In the genomic region with DNA sequence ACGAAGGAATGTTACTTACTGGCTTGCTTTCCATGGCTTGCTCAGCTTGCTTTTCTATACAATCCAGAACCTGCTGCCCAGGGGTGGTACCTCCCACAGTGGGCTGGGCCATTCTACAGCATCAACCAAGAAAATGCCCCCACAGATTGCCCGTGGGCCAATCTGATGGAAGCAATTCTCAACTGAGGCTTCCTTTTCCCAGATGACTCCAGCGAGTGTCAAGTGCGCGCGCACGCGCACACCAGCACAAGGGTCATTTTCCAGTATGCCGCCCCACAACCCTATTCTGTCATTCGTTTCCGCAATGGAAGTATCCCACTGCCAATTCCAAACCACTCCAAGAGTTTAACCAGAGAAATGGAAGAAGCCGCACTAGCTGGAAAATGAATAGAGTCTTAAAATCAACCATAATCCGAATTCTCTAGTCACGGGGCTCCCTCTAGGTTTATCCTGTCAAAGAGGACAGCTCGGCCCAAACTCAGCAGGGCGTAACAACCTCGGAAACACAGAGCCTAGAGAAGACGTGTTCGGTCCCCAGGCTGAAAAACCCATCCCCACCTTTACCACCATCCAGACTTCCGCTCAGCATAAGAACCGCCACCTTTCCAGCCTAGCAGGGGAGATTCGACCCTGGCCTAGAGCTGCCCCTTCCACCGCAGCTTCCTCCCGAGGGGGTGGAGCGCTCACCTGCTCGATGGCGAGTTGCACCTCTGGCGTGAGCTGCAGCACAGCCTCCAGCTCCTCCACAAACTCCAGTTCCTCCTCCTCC, we compare ENCODE assay signal across 8 mouse cellular contexts. TPM values are rescaled to one million over a fixed set of nuclear protein-coding genes. Genes with fewer than 3 reads are reported as not detected.
DNase-seq lines count a peak whose midpoint lies in the region; ATAC-seq and TF ChIP-seq lines count a peak whose summit lies in the region.

No protein-coding gene starts in this region.

- peak overlapping the region; percentile 86 for H3K4me3 ChIP-seq in embryonic facial prominence, embryonic 10.5 days
- H3K4me3 ChIP-seq in heart, postnatal 0 days (ENCODE audit: low read depth, low read length) = peak overlapping the region; percentile 75
- H3K4me3 ChIP-seq in lung, postnatal 0 days (ENCODE audit: low read depth, low read length) = peak overlapping the region; percentile 64

- H3K9ac ChIP-seq in heart, postnatal 0 days (replicated peaks; ENCODE audit: low read depth, low read length) = peak overlapping the region; percentile 67
- H3K9ac ChIP-seq in lung, postnatal 0 days (replicated peaks; ENCODE audit: low read depth) = peak overlapping the region; percentile 58

- DNase-seq in CD4-positive, CD25-positive, alpha-beta regulatory T cell, adult 2 months (ENCODE audit: low read depth, low spot score) = peak; percentile 59
- DNase-seq in embryonic facial prominence, embryonic 10.5 days (ENCODE audit: low spot score) = peak; percentile 58
- peak; percentile 16 for DNase-seq in heart, postnatal 0 days (ENCODE audit: low spot score)
- peak; percentile 50 to 55 for DNase-seq in layer of hippocampus, adult 18-20 months (ENCODE audit: low spot score in 2 of 2)
- peak; percentile 61 for DNase-seq in lung, postnatal 0 days (ENCODE audit: low spot score)
- peak; percentile 72 for DNase-seq in retina, postnatal 1 day
- no peak for DNase-seq in gastrocnemius, postnatal 14 days

- no peak for TF ChIP-seq EP300 in heart, postnatal 0 days (IDR thresholded peaks at IDR 0.05; ENCODE audit: low read depth)
- no peak for TF ChIP-seq EP300 in lung, postnatal 0 days (IDR thresholded peaks at IDR 0.05)

- peaks cover 15% of the 10 kb centered on the region for H3K4me1 ChIP-seq in embryonic facial prominence, embryonic 10.5 days
- H3K4me1 ChIP-seq in heart, postnatal 0 days (ENCODE audit: control insufficient read depth, insufficient read depth) = peaks cover 15% of the 10 kb centered on the region
- no peaks in the 10 kb centered on the region; the same call in 1 of the 2 replicates for H3K4me1 ChIP-seq in lung, postnatal 0 days (ENCODE audit: insufficient read depth, low read depth, low read length)

- H3K27me3 ChIP-seq in embryonic facial prominence, embryonic 10.5 days (replicated peaks; ENCODE audit: low read depth, poor library complexity, severe bottlenecking) = no peaks in the 10 kb centered on the region
- H3K27me3 ChIP-seq in heart, postnatal 0 days (ENCODE audit: control insufficient read depth, insufficient read depth, low read length) = no peaks in the 10 kb centered on the region
- H3K27me3 ChIP-seq in lung, postnatal 0 days (replicated peaks; ENCODE audit: insufficient read depth, low read length) = no peaks in the 10 kb centered on the region

- 4% methylated on average over 28 of the region's 28 CpGs for WGBS in embryonic facial prominence, embryonic 10.5 days
- WGBS in heart, postnatal 0 days = 1% methylated on average over 28 of the region's 28 CpGs
- 2% methylated on average over 28 of the region's 28 CpGs for WGBS in lung, postnatal 0 days

- peak overlapping the region; percentile 83 for H3K27ac ChIP-seq in embryonic facial prominence, embryonic 10.5 days (replicated peaks)
- peak overlapping the region; percentile 54 for H3K27ac ChIP-seq in heart, postnatal 0 days (ENCODE audit: low read depth)
- peak overlapping the region; percentile 62 for H3K27ac ChIP-seq in lung, postnatal 0 days (ENCODE audit: low read length)

- TF ChIP-seq CTCF in heart, postnatal 0 days (IDR thresholded peaks at IDR 0.05; ENCODE audit: low read depth) = no peak
- TF ChIP-seq CTCF in lung, postnatal 0 days (IDR thresholded peaks at IDR 0.05) = no peak

- peaks cover 9% of the 10 kb centered on the region for H3K36me3 ChIP-seq in embryonic facial prominence, embryonic 10.5 days (replicated peaks)
- H3K36me3 ChIP-seq in heart, postnatal 0 days (replicated peaks; ENCODE audit: control insufficient read depth, insufficient read depth, low read length) = peaks cover 5% of the 10 kb centered on the region; the same call in 1 of the 2 replicates
- no peaks in the 10 kb centered on the region for H3K36me3 ChIP-seq in lung, postnatal 0 days (ENCODE audit: insufficient read depth, low read length)

- intact Hi-C loops in gastrocnemius, postnatal 14 days (cut with DNase I; ENCODE audit: low total_unique reads) = loop anchor here (10.0 kb wide), 1 partner anchor 226 kb away; a partner anchor contains a TSS

- peak overlapping the region; percentile 89 for H3K4me2 ChIP-seq in heart, postnatal 0 days (ENCODE audit: low read depth, low read length)
- H3K4me2 ChIP-seq in lung, postnatal 0 days (replicated peaks; ENCODE audit: low read depth, low read length) = peak overlapping the region; percentile 74

- peak; percentile 82 for ATAC-seq in activated CD4-positive, CD25-positive, alpha-beta regulatory T cell, adult 4 months
- peak; percentile 66 for ATAC-seq in heart, postnatal 0 days (ENCODE audit: insufficient read depth, low read depth)
- peak; percentile 86 for ATAC-seq in lung, postnatal 0 days

- no peaks in the 10 kb centered on the region for H3K9me3 ChIP-seq in embryonic facial prominence, embryonic 10.5 days
- no peaks in the 10 kb centered on the region for H3K9me3 ChIP-seq in heart, postnatal 0 days (replicated peaks; ENCODE audit: control insufficient read depth, low read length)
- H3K9me3 ChIP-seq in lung, postnatal 0 days (ENCODE audit: low read length) = no peaks in the 10 kb centered on the region

RNA-seq across cellular contexts. Expression of a gene that starts 0.5 kb away (rescaled TPM):
- polyA plus RNA-seq in activated CD4-positive, CD25-positive, alpha-beta regulatory T cell, adult 4 months (2017; shearing (Covaris generic)) = 10 to 100 TPM; 44.5 to 55.8 TPM
- 37.5 and 39.8 TPM in 2 replicates for polyA plus RNA-seq in embryonic facial prominence, embryonic 10.5 days (2016; fragmentation: Nextera tagmentation; extraction: Ambion mirVana)
- total RNA-seq in heart, postnatal 0 days (2014; rRNA removed; ENCODE audit: low replicate concordance) = 22.8 and 40.6 TPM in 2 replicates
- 24.1 and 25.2 TPM in 2 replicates for polyA plus RNA-seq in heart, postnatal 0 days (2015; fragmentation: Nextera tagmentation; extraction: Ambion mirVana)
- 100 to 1,000 TPM; 100 to 106 TPM for total RNA-seq in layer of hippocampus, adult 18-20 months (2021)
- 28.5 and 29.7 TPM in 2 replicates for polyA plus RNA-seq in lung, postnatal 0 days (2015; fragmentation: Nextera tagmentation; extraction: Ambion mirVana)
- 10 to 100 TPM; 23.8 to 26.4 TPM for total RNA-seq in gastrocnemius, postnatal 14 days (2021)

RNA-seq across cellular contexts. Expression of a gene that starts 0.6 kb away (rescaled TPM):
- polyA plus RNA-seq in activated CD4-positive, CD25-positive, alpha-beta regulatory T cell, adult 4 months (2017; shearing (Covaris generic)) = 1 to 10 TPM; 4.1 to 4.9 TPM
- polyA plus RNA-seq in embryonic facial prominence, embryonic 10.5 days (2016; fragmentation: Nextera tagmentation; extraction: Ambion mirVana) = 35.0 and 35.1 TPM in 2 replicates
- 13.8 and 14.8 TPM in 2 replicates for total RNA-seq in heart, postnatal 0 days (2014; rRNA removed; ENCODE audit: low replicate concordance)
- 10.5 TPM in 2 replicates for polyA plus RNA-seq in heart, postnatal 0 days (2015; fragmentation: Nextera tagmentation; extraction: Ambion mirVana)
- 10 to 100 TPM; 16.6 to 18.5 TPM for total RNA-seq in layer of hippocampus, adult 18-20 months (2021)
- polyA plus RNA-seq in lung, postnatal 0 days (2015; fragmentation: Nextera tagmentation; extraction: Ambion mirVana) = 27.0 and 33.8 TPM in 2 replicates
- 1 to 10 TPM; 4.0 to 5.0 TPM for total RNA-seq in gastrocnemius, postnatal 14 days (2021)

RNA-seq across cellular contexts. Expression of a gene that starts 38.5 kb away (rescaled TPM):
- not detected for polyA plus RNA-seq in activated CD4-positive, CD25-positive, alpha-beta regulatory T cell, adult 4 months (2017; shearing (Covaris generic))
- 0.75 and 0.83 TPM in 2 replicates for polyA plus RNA-seq in embryonic facial prominence, embryonic 10.5 days (2016; fragmentation: Nextera tagmentation; extraction: Ambion mirVana)
- total RNA-seq in heart, postnatal 0 days (2014; rRNA removed; ENCODE audit: low replicate concordance) = not detected in 2 replicates
- 1.2 and 1.6 TPM in 2 replicates for polyA plus RNA-seq in heart, postnatal 0 days (2015; fragmentation: Nextera tagmentation; extraction: Ambion mirVana)
- 1 to 10 TPM in 1 of 2 experiments, not detected in 1; 1.0 TPM for total RNA-seq in layer of hippocampus, adult 18-20 months (2021)
- polyA plus RNA-seq in lung, postnatal 0 days (2015; fragmentation: Nextera tagmentation; extraction: Ambion mirVana) = 0.77 and 0.87 TPM in 2 replicates
- total RNA-seq in gastrocnemius, postnatal 14 days (2021) = under 1 TPM in 1 of 2 experiments, not detected in 1; 0.42 TPM

RNA-seq across cellular contexts. Expression of a gene that starts 38.6 kb away (rescaled TPM):
- polyA plus RNA-seq in activated CD4-positive, CD25-positive, alpha-beta regulatory T cell, adult 4 months (2017; shearing (Covaris generic)) = 10 to 100 TPM in 1 of 2 experiments, 1 to 10 TPM in 1; 7.0 to 13.4 TPM
- 53.9 and 58.9 TPM in 2 replicates for polyA plus RNA-seq in embryonic facial prominence, embryonic 10.5 days (2016; fragmentation: Nextera tagmentation; extraction: Ambion mirVana)
- 5.3 and 10.2 TPM in 2 replicates for total RNA-seq in heart, postnatal 0 days (2014; rRNA removed; ENCODE audit: low replicate concordance)
- polyA plus RNA-seq in heart, postnatal 0 days (2015; fragmentation: Nextera tagmentation; extraction: Ambion mirVana) = 9.5 and 9.9 TPM in 2 replicates
- 1 to 10 TPM; 7.5 to 8.7 TPM for total RNA-seq in layer of hippocampus, adult 18-20 months (2021)
- polyA plus RNA-seq in lung, postnatal 0 days (2015; fragmentation: Nextera tagmentation; extraction: Ambion mirVana) = 8.8 and 13.8 TPM in 2 replicates
- 1 to 10 TPM; 1.9 to 2.9 TPM for total RNA-seq in gastrocnemius, postnatal 14 days (2021)
